Mouse (Mus musculus): ENCODE results near the gene Hbb-bt.
"Not testable (repeated sequence)": the region's sequence is repeated elsewhere in the genome, so short reads cannot be mapped to it uniquely, and the experiment has no call there.

Gene Hbb-bt

GRCm38 (mm10) chr7:103808971-103809800 is 4.6 kb downstream of the Hbb-bt start:
- no peak for DNase-seq (ENCODE audit: low spot score)

DNA sequence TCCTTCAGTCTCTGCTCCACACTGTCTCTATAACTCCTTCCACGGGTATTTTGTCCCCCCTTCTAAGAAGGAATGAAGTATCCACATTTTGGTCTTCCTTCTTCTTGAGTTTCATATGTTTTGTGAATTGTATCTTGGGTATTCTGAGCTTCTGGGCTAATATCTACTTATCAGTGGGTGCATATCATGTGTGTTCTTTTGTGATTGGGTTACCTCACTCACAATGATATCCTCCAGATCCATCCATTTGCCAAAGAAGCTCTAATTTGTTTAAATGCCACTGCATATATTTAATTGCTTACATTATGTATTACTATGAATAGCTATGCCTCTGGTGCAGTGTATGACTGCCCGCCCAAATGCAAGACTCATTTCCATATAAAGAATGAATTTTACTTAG is 5.7 kb downstream of the Hbb-bt start:
- DNase-seq (ENCODE audit: low spot score), result not testable (repeated sequence)

DNA sequence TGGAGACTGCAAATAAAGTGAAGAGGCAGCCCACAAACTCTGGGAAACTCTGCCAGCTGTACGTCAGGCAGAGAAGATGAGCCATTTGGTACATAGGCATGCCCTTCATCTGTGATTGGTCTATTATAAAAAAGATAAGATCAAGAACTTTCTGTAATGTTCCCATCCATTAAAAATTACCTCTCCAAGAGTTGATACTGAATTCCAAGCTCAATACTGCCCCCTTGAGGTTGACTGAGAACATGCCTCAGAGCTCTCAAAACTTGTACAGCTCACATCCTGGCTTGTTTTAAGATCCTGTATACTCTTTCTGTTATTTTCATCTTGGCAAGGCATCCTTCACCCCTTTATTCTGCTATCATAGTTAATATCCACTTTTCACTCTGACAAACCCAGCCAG is 6.9 kb downstream of the Hbb-bt start:
- DNase-seq (ENCODE audit: low spot score), result peak; percentile 50

DNA sequence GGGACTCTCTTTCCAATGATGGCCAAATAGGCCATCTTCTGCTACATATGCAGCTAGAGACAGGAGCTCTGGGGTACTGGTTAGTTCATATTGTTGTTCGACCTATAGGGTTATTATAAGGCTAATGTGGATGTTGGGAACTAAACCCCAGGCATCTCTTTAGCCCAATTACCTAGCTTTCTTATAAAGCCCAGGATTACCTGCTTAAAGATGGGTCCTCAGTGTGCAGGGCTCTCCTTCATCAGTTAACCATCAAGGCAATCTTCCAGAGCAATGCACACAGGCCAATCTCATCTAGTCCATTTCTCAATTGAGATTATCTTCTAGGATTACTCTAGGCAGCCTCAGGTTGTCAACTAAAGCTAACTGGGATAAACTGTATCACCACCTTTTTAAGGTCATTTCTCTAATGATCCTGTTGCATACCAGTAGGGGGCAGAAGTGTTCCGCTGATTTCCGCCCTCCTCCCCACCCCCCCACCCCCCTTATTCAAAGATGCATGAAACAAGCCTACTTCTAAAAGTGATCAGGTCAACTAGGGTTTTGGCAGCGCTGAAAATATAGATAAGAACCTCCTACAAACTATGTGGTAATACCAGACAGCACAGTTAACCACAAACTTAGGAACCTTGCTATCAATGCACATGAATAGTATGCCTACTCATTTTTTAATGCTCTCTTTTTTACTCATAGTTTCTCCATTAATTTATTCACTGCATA is 21.0 kb downstream of the Hbb-bt start:
- DNase-seq (ENCODE audit: low spot score), result no peak

DNA sequence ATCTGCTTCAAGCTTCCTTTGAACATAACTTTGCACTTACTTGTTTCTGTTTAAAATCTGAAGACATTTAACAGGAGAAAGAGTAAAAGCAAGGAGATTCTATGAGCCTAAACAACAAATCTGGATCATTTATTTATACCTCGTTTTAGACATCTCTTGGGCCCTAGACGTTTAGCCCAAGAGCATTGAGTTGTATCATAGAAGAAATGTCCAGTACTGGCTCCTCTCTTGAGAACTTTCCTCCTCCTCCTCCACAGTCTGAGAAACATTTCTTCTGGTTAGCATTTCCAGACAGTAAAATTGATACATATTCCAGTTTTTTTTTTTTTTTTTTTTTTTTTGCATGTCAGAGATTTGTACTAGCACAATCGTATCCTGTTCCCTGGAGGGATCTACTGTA is 22.1 kb downstream of the Hbb-bt start, which contains the start of gene Olfr67:
Gene Olfr67, minus strand, starts transcription at position 101 of the 400 bp plus-strand sequence.
- no peak for DNase-seq (ENCODE audit: low spot score)

DNA sequence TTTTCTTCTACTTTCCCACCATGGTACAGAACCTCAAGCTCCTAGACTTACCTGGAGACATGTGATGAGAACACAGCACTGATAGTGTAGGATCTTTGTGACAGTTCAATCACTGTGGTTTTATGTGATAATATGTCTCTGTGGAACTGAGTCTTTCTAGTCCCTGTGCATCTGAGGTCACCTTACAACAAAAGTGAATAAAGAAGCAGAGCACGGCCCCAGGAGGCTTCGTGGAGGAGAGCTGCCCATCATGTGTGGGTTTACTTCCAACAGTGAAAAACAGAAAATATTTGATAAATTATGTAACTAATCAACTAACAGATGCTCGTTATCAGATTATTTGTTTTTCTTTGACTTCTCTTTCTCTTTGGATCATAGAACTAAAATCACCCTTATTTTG is 34.2 kb downstream of the Hbb-bt start, which contains the start of gene Olfr68:
Gene Olfr68, minus strand, starts transcription at position 101 of the 400 bp plus-strand sequence.
- no peak for DNase-seq (ENCODE audit: low spot score)

- not testable (repeated sequence) for DNase-seq (ENCODE audit: low spot score)
These were observed 36.1 kb downstream of the Hbb-bt start for GRCm38 (mm10) chr7:103777652-103778051.

DNA sequence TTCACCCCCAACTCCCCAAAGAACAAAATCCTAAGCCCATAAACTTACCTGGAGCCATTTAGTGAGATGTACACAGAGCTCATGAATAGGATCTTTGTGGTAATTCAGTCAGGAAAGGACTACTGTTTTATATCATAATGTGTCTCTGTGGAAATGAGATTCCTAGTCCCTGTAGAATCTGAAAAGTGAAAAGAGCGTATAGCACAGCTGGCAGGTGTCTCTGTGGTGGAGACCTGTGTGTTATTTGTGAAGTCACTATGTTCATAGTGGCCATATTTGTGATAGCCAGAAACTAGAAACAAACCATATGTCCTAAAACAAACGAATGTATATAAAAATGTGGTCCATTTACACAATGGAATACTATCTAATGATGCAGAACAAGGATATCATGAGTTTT is 42.3 kb downstream of the Hbb-bt start, which contains the start of gene Olfr69:
Gene Olfr69, minus strand, starts transcription at position 101 of the 400 bp plus-strand sequence.
- no peak for DNase-seq (ENCODE audit: low spot score)

DNA sequence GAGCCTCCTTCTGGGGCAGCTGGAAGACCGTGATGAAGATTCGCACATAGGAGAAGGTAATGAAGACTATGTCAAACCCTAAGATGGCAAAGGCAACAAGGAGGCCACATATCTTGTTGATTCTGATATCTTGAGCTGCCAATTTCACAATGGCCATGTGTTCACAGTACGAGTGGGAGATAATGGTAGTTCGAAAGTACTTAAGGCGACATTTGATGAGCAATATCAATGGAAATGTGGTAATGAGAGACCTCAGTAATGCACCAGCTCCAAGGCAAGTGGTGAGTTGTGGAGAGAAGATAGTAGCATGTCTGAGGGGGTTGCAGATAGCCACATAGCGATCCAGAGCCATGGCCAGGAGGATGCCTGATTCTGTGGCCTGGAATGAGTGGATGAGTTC is 46.1 kb downstream of the Hbb-bt start:
- not testable (repeated sequence) for DNase-seq (ENCODE audit: low spot score)

Data from MN1 (cell line).